In the genomic region with DNA sequence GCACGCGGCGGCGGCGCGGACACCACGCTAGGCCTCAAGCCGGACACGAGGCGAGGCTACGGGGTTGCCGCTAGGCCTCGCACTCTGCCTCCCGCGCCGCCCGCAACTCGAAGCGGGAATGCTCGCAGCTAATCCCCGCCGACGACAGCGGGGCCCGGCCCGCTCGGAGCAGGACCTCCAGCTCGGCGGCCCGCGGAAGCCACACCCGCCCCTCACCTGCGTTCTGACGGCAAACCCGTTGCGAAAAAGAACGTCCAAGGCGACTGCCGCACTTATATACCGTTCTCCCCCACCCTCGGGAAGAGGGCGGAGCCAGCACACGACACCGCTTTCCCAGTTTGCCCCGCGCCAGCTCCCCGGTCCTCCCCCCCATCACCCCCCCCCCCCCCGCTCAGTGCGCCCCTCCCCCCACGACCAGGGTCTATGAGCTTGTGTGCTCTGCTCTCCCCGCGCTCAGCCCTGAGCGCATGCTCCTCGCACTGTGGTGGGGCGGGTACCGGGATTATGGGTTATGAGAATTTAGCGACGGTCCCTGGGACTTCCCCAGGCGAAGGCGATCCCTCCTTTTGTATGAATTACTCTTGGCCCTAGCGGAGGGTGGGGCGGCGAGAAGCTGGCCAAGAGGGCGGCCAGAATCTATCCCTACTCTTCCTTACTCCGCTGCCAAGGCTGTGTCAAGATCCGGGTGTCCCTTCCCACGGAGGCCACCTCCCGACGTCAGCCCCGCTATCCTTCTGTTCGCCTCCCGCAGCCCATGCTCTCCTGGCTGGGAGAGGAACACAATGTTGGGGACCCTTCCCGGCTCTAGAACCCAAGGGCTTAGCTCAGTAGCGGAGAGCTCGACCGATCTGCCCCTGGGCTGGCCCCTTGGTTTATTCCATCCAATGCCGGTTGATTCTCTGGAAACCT, we compare ENCODE assay signal across 8 mouse cellular contexts. TPM values are rescaled to one million over a fixed set of nuclear protein-coding genes. Genes with fewer than 3 reads are reported as not detected.
DNase-seq lines count a peak whose midpoint lies in the region; ATAC-seq and TF ChIP-seq lines count a peak whose summit lies in the region.

No protein-coding gene starts in this region.

- peak overlapping the region; percentile 99 for H3K27ac ChIP-seq in forebrain, embryonic 10.5 days
- H3K27ac ChIP-seq in heart, embryonic 15.5 days: peak overlapping the region; percentile 99
- H3K27ac ChIP-seq in liver, embryonic 14.5 days: peak overlapping the region; percentile 75
- H3K27ac ChIP-seq in neural tube, embryonic 11.5 days (ENCODE audit: low read depth, low read length): peak overlapping the region; percentile 98
- peak overlapping the region; percentile 99 for H3K27ac ChIP-seq in stomach, postnatal 0 days (replicated peaks)

- H3K27me3 ChIP-seq in forebrain, embryonic 10.5 days (ENCODE audit: poor library complexity, severe bottlenecking): no peaks in the 10 kb centered on the region
- no peaks in the 10 kb centered on the region for H3K27me3 ChIP-seq in heart, embryonic 15.5 days
- no peaks in the 10 kb centered on the region for H3K27me3 ChIP-seq in liver, embryonic 14.5 days (ENCODE audit: control insufficient read depth, insufficient read depth, low read length)
- H3K27me3 ChIP-seq in neural tube, embryonic 11.5 days (ENCODE audit: control insufficient read depth, insufficient read depth, low read length): no peaks in the 10 kb centered on the region
- H3K27me3 ChIP-seq in stomach, postnatal 0 days (ENCODE audit: control insufficient read depth, insufficient read depth, low read length): no peaks in the 10 kb centered on the region

- H3K4me3 ChIP-seq in forebrain, embryonic 10.5 days: peak overlapping the region; percentile 99
- peak overlapping the region; percentile 90 for H3K4me3 ChIP-seq in heart, embryonic 15.5 days
- H3K4me3 ChIP-seq in liver, embryonic 14.5 days (ENCODE audit: insufficient read depth in 1 of 2, low read depth in 2 of 2, low read length in 2 of 2): peak overlapping the region; percentile 79 to 92
- peak overlapping the region; percentile 99 for H3K4me3 ChIP-seq in neural tube, embryonic 11.5 days (ENCODE audit: low read depth, low read length)
- H3K4me3 ChIP-seq in stomach, postnatal 0 days (ENCODE audit: low read depth, low read length): peak overlapping the region; percentile 97

- ATAC-seq in heart, embryonic 15.5 days (replicated peaks; ENCODE audit: insufficient number of reproducible peaks, insufficient read depth, low FRiP score, low read depth): peak; percentile 98
- ATAC-seq in liver, embryonic 14.5 days (ENCODE audit: insufficient read depth): peak; percentile 88
- peak; percentile 98 for ATAC-seq in neural tube, embryonic 11.5 days (ENCODE audit: insufficient read depth, low FRiP score, low TSS enrichment)
- ATAC-seq in stomach, postnatal 0 days (ENCODE audit: low FRiP score, low TSS enrichment): peak; percentile 97

- H3K9ac ChIP-seq in heart, embryonic 15.5 days: peak overlapping the region; percentile 99
- H3K9ac ChIP-seq in liver, embryonic 14.5 days (replicated peaks): peak overlapping the region; percentile 98
- H3K9ac ChIP-seq in neural tube, embryonic 11.5 days (ENCODE audit: low read length): peak overlapping the region; percentile 100
- peak overlapping the region; percentile 100 for H3K9ac ChIP-seq in stomach, postnatal 0 days (ENCODE audit: low read length)

- TF ChIP-seq CTCF in liver, embryonic 14.5 days (IDR thresholded peaks at IDR 0.05; ENCODE audit: low read depth): no peak
- TF ChIP-seq CTCF in stomach, postnatal 0 days (IDR thresholded peaks at IDR 0.05; ENCODE audit: low read depth): no peak

- H3K4me1 ChIP-seq in forebrain, embryonic 10.5 days: peaks cover 39% of the 10 kb centered on the region
- H3K4me1 ChIP-seq in heart, embryonic 15.5 days (replicated peaks): peaks cover 20% of the 10 kb centered on the region
- H3K4me1 ChIP-seq in liver, embryonic 14.5 days (replicated peaks; ENCODE audit: control insufficient read depth in 2 of 2, insufficient read depth in 2 of 2, low read length in 1 of 2): peaks cover 5 to 7% of the 10 kb centered on the region in 2 experiments; a peak in 3 of 4 replicates
- H3K4me1 ChIP-seq in neural tube, embryonic 11.5 days (ENCODE audit: control insufficient read depth, insufficient read depth, low read length): peaks cover 3% of the 10 kb centered on the region; the same call in 1 of the 2 replicates
- no peaks in the 10 kb centered on the region for H3K4me1 ChIP-seq in stomach, postnatal 0 days (replicated peaks; ENCODE audit: control insufficient read depth, insufficient read depth)

- DNase-seq in CD8-positive naive resting alpha-beta T cell, adult 2 months (ENCODE audit: low read depth in 2 of 2, low spot score in 2 of 2): peak; percentile 95
- peak; percentile 92 for DNase-seq in c-Kit-positive CD71-negative TER-119-negative erythroid progenitor cells, embryonic 14.5 days (ENCODE audit: low read depth)
- DNase-seq in forebrain, embryonic 10.5 days (ENCODE audit: extremely low spot score, low spot score): peak; percentile 98
- peak; percentile 94 to 98 for DNase-seq in kidney, postnatal 25 days
- peak; percentile 88 to 93 (median 92) for DNase-seq in liver, embryonic 14.5 days (ENCODE audit: low read depth in 3 of 3, low spot score in 3 of 3)
- DNase-seq in neural tube, embryonic 11.5 days (ENCODE audit: low spot score): peak; percentile 95
- DNase-seq in stomach, postnatal 0 days (ENCODE audit: low spot score): peak; percentile 98

- no peak for TF ChIP-seq EP300 in liver, embryonic 14.5 days (IDR thresholded peaks at IDR 0.05; ENCODE audit: low read depth)
- TF ChIP-seq EP300 in stomach, postnatal 0 days (optimal IDR thresholded peaks at IDR 0.05): peak; percentile 49

- peaks cover 42% of the 10 kb centered on the region for H3K36me3 ChIP-seq in forebrain, embryonic 10.5 days (replicated peaks)
- H3K36me3 ChIP-seq in heart, embryonic 15.5 days: peaks cover 26% of the 10 kb centered on the region
- H3K36me3 ChIP-seq in liver, embryonic 14.5 days (replicated peaks; ENCODE audit: control insufficient read depth, insufficient read depth, low read depth): peaks cover 36% of the 10 kb centered on the region
- H3K36me3 ChIP-seq in neural tube, embryonic 11.5 days (ENCODE audit: control insufficient read depth, insufficient read depth, low read length): peaks cover 8% of the 10 kb centered on the region; the same call in 1 of the 2 replicates
- peaks cover 15% of the 10 kb centered on the region; the same call in 1 of the 2 replicates for H3K36me3 ChIP-seq in stomach, postnatal 0 days (ENCODE audit: control insufficient read depth, insufficient read depth, low read length)

- H3K9me3 ChIP-seq in forebrain, embryonic 10.5 days: no peaks in the 10 kb centered on the region
- no peaks in the 10 kb centered on the region for H3K9me3 ChIP-seq in heart, embryonic 15.5 days (replicated peaks)
- H3K9me3 ChIP-seq in liver, embryonic 14.5 days (ENCODE audit: control insufficient read depth, low read length): no peaks in the 10 kb centered on the region
- no peaks in the 10 kb centered on the region for H3K9me3 ChIP-seq in neural tube, embryonic 11.5 days (ENCODE audit: control insufficient read depth, low read length)
- no peaks in the 10 kb centered on the region for H3K9me3 ChIP-seq in stomach, postnatal 0 days (ENCODE audit: control insufficient read depth, low read length)

- peak overlapping the region; percentile 67 for H3K4me2 ChIP-seq in heart, embryonic 15.5 days
- H3K4me2 ChIP-seq in liver, embryonic 14.5 days (ENCODE audit: low read depth): peak overlapping the region; percentile 88
- H3K4me2 ChIP-seq in neural tube, embryonic 11.5 days (ENCODE audit: low read depth): peak overlapping the region; percentile 60
- peak overlapping the region; percentile 60 for H3K4me2 ChIP-seq in stomach, postnatal 0 days (replicated peaks; ENCODE audit: low read depth)

- under 1% methylated on average over 74 of the region's 77 CpGs for WGBS in forebrain, embryonic 10.5 days
- under 1% methylated on average over 73 of the region's 77 CpGs for WGBS in heart, embryonic 15.5 days
- 1% methylated on average over 74 of the region's 77 CpGs for WGBS in liver, embryonic 14.5 days (ENCODE audit: insufficient replicate concordance)
- WGBS in neural tube, embryonic 11.5 days: under 1% methylated on average over 70 of the region's 77 CpGs
- WGBS in stomach, postnatal 0 days: under 1% methylated on average over 62 of the region's 77 CpGs

RNA-seq across cellular contexts. Expression of a gene that starts 7.3 kb away (rescaled TPM):
- 3,994 and 4,016 TPM in 2 replicates for polyA plus RNA-seq in forebrain, embryonic 10.5 days (2016; fragmentation: Nextera tagmentation; extraction: Ambion mirVana)
- polyA plus RNA-seq in heart, embryonic 15.5 days (2015; fragmentation: Nextera tagmentation; extraction: Ambion mirVana): 2,802 and 3,192 TPM in 2 replicates
- polyA plus RNA-seq in liver, embryonic 14.5 days (2012; rRNA removed): 2,579 and 4,315 TPM in 2 replicates
- polyA plus RNA-seq in liver, embryonic 14.5 days (2014; fragmentation: Nextera tagmentation; extraction: Ambion mirVana): 2,316 and 2,621 TPM in 2 replicates
- polyA plus RNA-seq in neural tube, embryonic 11.5 days (2014; fragmentation: Nextera tagmentation; extraction: Ambion mirVana): 4,747 and 4,837 TPM in 2 replicates
- polyA plus RNA-seq in stomach, postnatal 0 days (2015; fragmentation: Nextera tagmentation; extraction: Ambion mirVana): 2,673 and 2,818 TPM in 2 replicates

RNA-seq across cellular contexts. Expression of a gene that starts 33.1 kb away (rescaled TPM):
- 0.58 and 0.88 TPM in 2 replicates for polyA plus RNA-seq in forebrain, embryonic 10.5 days (2016; fragmentation: Nextera tagmentation; extraction: Ambion mirVana)
- polyA plus RNA-seq in heart, embryonic 15.5 days (2015; fragmentation: Nextera tagmentation; extraction: Ambion mirVana): 0.43 and 0.67 TPM in 2 replicates
- 0.15 TPM in 2 replicates for polyA plus RNA-seq in liver, embryonic 14.5 days (2012; rRNA removed)
- polyA plus RNA-seq in liver, embryonic 14.5 days (2014; fragmentation: Nextera tagmentation; extraction: Ambion mirVana): 0.55 and 0.63 TPM in 2 replicates
- 1.0 TPM in 1 of 2 replicates, not detected in the other for polyA plus RNA-seq in neural tube, embryonic 11.5 days (2014; fragmentation: Nextera tagmentation; extraction: Ambion mirVana)
- polyA plus RNA-seq in stomach, postnatal 0 days (2015; fragmentation: Nextera tagmentation; extraction: Ambion mirVana): 0.72 and 1.1 TPM in 2 replicates

RNA-seq across cellular contexts. Expression of a gene that starts 33.7 kb away (rescaled TPM):
- polyA plus RNA-seq in forebrain, embryonic 10.5 days (2016; fragmentation: Nextera tagmentation; extraction: Ambion mirVana): 23.5 and 26.1 TPM in 2 replicates
- 26.2 and 27.7 TPM in 2 replicates for polyA plus RNA-seq in heart, embryonic 15.5 days (2015; fragmentation: Nextera tagmentation; extraction: Ambion mirVana)
- 11.5 and 14.0 TPM in 2 replicates for polyA plus RNA-seq in liver, embryonic 14.5 days (2012; rRNA removed)
- 17.7 and 20.4 TPM in 2 replicates for polyA plus RNA-seq in liver, embryonic 14.5 days (2014; fragmentation: Nextera tagmentation; extraction: Ambion mirVana)
- polyA plus RNA-seq in neural tube, embryonic 11.5 days (2014; fragmentation: Nextera tagmentation; extraction: Ambion mirVana): 23.1 and 23.4 TPM in 2 replicates
- polyA plus RNA-seq in stomach, postnatal 0 days (2015; fragmentation: Nextera tagmentation; extraction: Ambion mirVana): 11.7 and 12.1 TPM in 2 replicates

RNA-seq across cellular contexts. Expression of a gene that starts 38.6 kb away (rescaled TPM):
- 0.27 and 0.32 TPM in 2 replicates for polyA plus RNA-seq in forebrain, embryonic 10.5 days (2016; fragmentation: Nextera tagmentation; extraction: Ambion mirVana)
- 0.97 and 1.4 TPM in 2 replicates for polyA plus RNA-seq in heart, embryonic 15.5 days (2015; fragmentation: Nextera tagmentation; extraction: Ambion mirVana)
- 0.66 and 1.0 TPM in 2 replicates for polyA plus RNA-seq in liver, embryonic 14.5 days (2012; rRNA removed)
- polyA plus RNA-seq in liver, embryonic 14.5 days (2014; fragmentation: Nextera tagmentation; extraction: Ambion mirVana): 0.62 and 0.66 TPM in 2 replicates
- polyA plus RNA-seq in neural tube, embryonic 11.5 days (2014; fragmentation: Nextera tagmentation; extraction: Ambion mirVana): 0.84 and 0.93 TPM in 2 replicates
- 1.4 and 1.6 TPM in 2 replicates for polyA plus RNA-seq in stomach, postnatal 0 days (2015; fragmentation: Nextera tagmentation; extraction: Ambion mirVana)

Comparison
In these comparisons a context has a peak if more than half of its experiments do, and no peak if none do; other contexts are left out.
1. Peak in every context shown above with its lines: DNase-seq, ATAC-seq, H3K4me3 ChIP-seq and H3K27ac ChIP-seq.